In genomic region chr15:25929518-25929917, GRCm38 (mm10) we compare ENCODE assay signal across 11 mouse cellular contexts. TPM values are rescaled to one million over a fixed set of nuclear protein-coding genes. Genes with fewer than 3 reads are reported as not detected.
A peak's percentile ranks its signal among the peaks of the same experiment; 100 is the strongest.
DNase-seq lines count a peak whose midpoint lies in the region; ATAC-seq lines count a peak whose summit lies in the region.
"Had no signal": no experiment of that assay in that cellular context is flagged by ENCODE, and none has a peak within 500 bp of the region (broad histone marks: within the 10 kb centered on the region; RNA-seq: fewer than 3 reads in every experiment).

No protein-coding gene starts in this region.

- DNase-seq in gastrocnemius, adult 18-20 months (ENCODE audit: low spot score), result peak; percentile 84
- DNase-seq in gastrocnemius, postnatal 14 days, result no peak
- DNase-seq in ovary, adult 18-20 months (ENCODE audit: low spot score), result peak; percentile 32
- no peak for DNase-seq in ovary, postnatal 10 days (ENCODE audit: low spot score)
- peak; percentile 56 for DNase-seq in kidney, postnatal 10 days
- DNase-seq in cerebellum, adult 11 months, result no peak
- DNase-seq in right cerebral cortex, postnatal 36 days (ENCODE audit: low spot score in 2 of 2), result no peak
- DNase-seq: cerebellum, adult 9-10 months had no signal

- no peak for ATAC-seq in cerebellum, adult (ENCODE audit: insufficient number of reproducible peaks, low FRiP score, low TSS enrichment)
- ATAC-seq: liver, embryonic 12.5 days; midbrain, embryonic 13.5 days had no signal

- intact Hi-C loops in gastrocnemius, postnatal 14 days (cut with DNase I; ENCODE audit: low total_unique reads), result no loop called here

RNA-seq across cellular contexts. Expression of gene Zfp622, which starts 54.6 kb away (rescaled TPM):
- 10 to 100 TPM; 24.0 to 24.5 TPM for total RNA-seq in gastrocnemius, adult 18-20 months (2021)
- 10 to 100 TPM; 23.8 to 24.7 TPM for total RNA-seq in gastrocnemius, postnatal 14 days (2021)

Comparison
In these comparisons a context has a peak if more than half of its experiments do, and no peak if none do; other contexts are left out.
1. DNase-seq: peak in gastrocnemius, adult 18-20 months (single experiment), ovary, adult 18-20 months (single experiment) and kidney, postnatal 10 days (single experiment); none in gastrocnemius, postnatal 14 days (single experiment), ovary, postnatal 10 days (single experiment), cerebellum, adult 11 months (single experiment) and right cerebral cortex, postnatal 36 days (0 of 2).